Mouse (Mus musculus): ENCODE measurements around the gene Myh9. TPM values are rescaled to one million over a fixed set of nuclear protein-coding genes. Genes with fewer than 3 reads are reported as not detected.

Gene Myh9
- total RNA-seq, 2 experiments from 2014 or later: 88.3 to 96.3 TPM

GRCm38 (mm10) chr15:77802992-77803391 lies 39.0 kb downstream of the Myh9 start:
- TF ChIP-seq CTCF (conservative IDR thresholded peaks at IDR 0.05): peak; percentile 66
- Histone ChIP-seq H3K4me3 (no peak overlapping the region), H3K27ac (peak overlapping the region; percentile 89)
- DNase-seq (ENCODE audit: low spot score in 2 of 2): no peak

- no peak for TF ChIP-seq CTCF (conservative IDR thresholded peaks at IDR 0.05)
- H3K4me3 ChIP-seq: no peak overlapping the region
- H3K27ac ChIP-seq: peak overlapping the region; percentile 89
- no peak for DNase-seq (ENCODE audit: low spot score in 2 of 2)
Observed at GRCm38 (mm10) chr15:77801188-77801587, 40.8 kb downstream of the Myh9 start.

- peak overlapping the region; percentile 89 for H3K27ac ChIP-seq
- peak in 1 of 2 experiments; percentile 47 for DNase-seq (ENCODE audit: low spot score in 2 of 2)
- no peak for TF ChIP-seq CTCF (conservative IDR thresholded peaks at IDR 0.05)
Observed at GRCm38 (mm10) chr15:77800511-77800910, 41.5 kb downstream of the Myh9 start.

GRCm38 (mm10) chr15:77799491-77800474 lies 42.2 kb downstream of the Myh9 start:
- TF ChIP-seq CTCF (conservative IDR thresholded peaks at IDR 0.05): no peak
- H3K4me3 ChIP-seq: no peak overlapping the region
- peak overlapping the region; percentile 89 for H3K27ac ChIP-seq
- no peak for DNase-seq (ENCODE audit: low spot score in 2 of 2)

More at GRCm38 (mm10) chr15:77800511-77800910, 41.5 kb downstream of the Myh9 start:
- H3K4me3 ChIP-seq: no peak overlapping the region

- peak overlapping the region; percentile 89 for H3K27ac ChIP-seq
- no peak for TF ChIP-seq CTCF (conservative IDR thresholded peaks at IDR 0.05)
- no peak for DNase-seq (ENCODE audit: low spot score in 2 of 2)
Observed at GRCm38 (mm10) chr15:77798664-77799490, 43.1 kb downstream of the Myh9 start.

GRCm38 (mm10) chr15:77797609-77798411 lies 44.2 kb downstream of the Myh9 start:
- peak overlapping the region; percentile 89 for H3K27ac ChIP-seq
- no peak for TF ChIP-seq CTCF (conservative IDR thresholded peaks at IDR 0.05)
- DNase-seq (ENCODE audit: low spot score in 2 of 2): no peak
- H3K4me3 ChIP-seq: no peak overlapping the region

More at GRCm38 (mm10) chr15:77798664-77799490, 43.1 kb downstream of the Myh9 start:
- H3K4me3 ChIP-seq: no peak overlapping the region

GRCm38 (mm10) chr15:77796409-77797035 lies 45.5 kb downstream of the Myh9 start:
- TF ChIP-seq CTCF (conservative IDR thresholded peaks at IDR 0.05): no peak
- no peak overlapping the region for H3K4me3 ChIP-seq
- DNase-seq (ENCODE audit: low spot score in 2 of 2): no peak
- H3K27ac ChIP-seq: no peak overlapping the region; the same call in 1 of the 2 replicates

- Histone ChIP-seq H3K27ac (peak overlapping the region; percentile 51; the same call in 1 of the 2 replicates), H3K4me3 (no peak overlapping the region)
- TF ChIP-seq CTCF (conservative IDR thresholded peaks at IDR 0.05): no peak
- DNase-seq (ENCODE audit: low spot score in 2 of 2): no peak
Observed at GRCm38 (mm10) chr15:77794908-77795356, 47.0 kb downstream of the Myh9 start.

GRCm38 (mm10) chr15:77794138-77794907 lies 47.7 kb downstream of the Myh9 start:
- no peak for TF ChIP-seq CTCF (conservative IDR thresholded peaks at IDR 0.05)
- H3K27ac ChIP-seq: peak overlapping the region; percentile 92
- no peak for DNase-seq (ENCODE audit: low spot score in 2 of 2)
- no peak overlapping the region for H3K4me3 ChIP-seq

- H3K27ac ChIP-seq: peak overlapping the region; percentile 92
- DNase-seq (ENCODE audit: low spot score in 2 of 2): peak; percentile 67 to 85
- no peak for TF ChIP-seq CTCF (conservative IDR thresholded peaks at IDR 0.05)
- H3K4me3 ChIP-seq: no peak overlapping the region
Observed at GRCm38 (mm10) chr15:77793554-77793953, 48.4 kb downstream of the Myh9 start.

GRCm38 (mm10) chr15:77793094-77793493 lies 48.9 kb downstream of the Myh9 start:
- no peak overlapping the region for H3K4me3 ChIP-seq
- no peak for TF ChIP-seq CTCF (conservative IDR thresholded peaks at IDR 0.05)
- no peak for DNase-seq (ENCODE audit: low spot score in 2 of 2)
- peak overlapping the region; percentile 92 for H3K27ac ChIP-seq
